Mouse (Mus musculus) embryonic facial prominence, embryonic 14.5 days (tissue): ENCODE data around the gene Bglap. TPM values are rescaled to one million over a fixed set of nuclear protein-coding genes. Genes with fewer than 3 reads are reported as not detected.

Source experiments
- ATAC-seq: fragments of 200-750 bp; cut with Nextera tagmentation; 2 replicates; pipeline ENCODE4 v1.8.0; 2017; ENCODE audit warnings: low read depth, moderate number of reproducible peaks, moderate TSS enrichment
- DNase-seq: peaks from one replicate; pipeline ENCODE4 v3.0.0-alpha.2; 2015; ENCODE audit warnings: low spot score
- H3K27ac ChIP-seq: fragments of 300-500 bp; sonication (generic); replicated peaks from 2 replicates; pipeline ENCODE4 v1.5.1; 2014; ENCODE audit warnings: low read depth, mild to moderate bottlenecking, low read length, moderate library complexity
- H3K27me3 ChIP-seq: fragments of 300-500 bp; sonication (generic); replicated peaks from 2 replicates; pipeline ENCODE4 v1.6.1; 2014; ENCODE audit warnings: low read length; ENCODE audit not compliant: control insufficient read depth, insufficient read depth
- H3K36me3 ChIP-seq: fragments of 300-500 bp; sonication (generic); 2 replicates; pipeline ENCODE4 v1.6.1; 2014; ENCODE audit warnings: low read length, mixed read lengths; ENCODE audit not compliant: control insufficient read depth, insufficient read depth
- H3K4me1 ChIP-seq: fragments of 300-500 bp; sonication (generic); 2 replicates; pipeline ENCODE4 v1.6.1; 2014; ENCODE audit warnings: antibody characterized with exemption, low read length; ENCODE audit not compliant: control insufficient read depth, insufficient read depth
- H3K4me2 ChIP-seq: fragments of 300-500 bp; sonication (generic); 2 replicates; pipeline ENCODE4 v1.6.1; 2014; ENCODE audit warnings: low read depth, mild to moderate bottlenecking, low read length, moderate library complexity, mixed read lengths
- H3K4me3 ChIP-seq: fragments of 300-500 bp; sonication (generic); 2 replicates; pipeline ENCODE4 v1.5.1; 2014; ENCODE audit warnings: low read depth, mild to moderate bottlenecking, low read length
- H3K9ac ChIP-seq: fragments of 300-500 bp; sonication (generic); 2 replicates; pipeline ENCODE4 v1.6.1; 2014; ENCODE audit warnings: low read depth, mild to moderate bottlenecking, low read length, moderate library complexity, mixed read lengths
- H3K9me3 ChIP-seq: fragments of 300-500 bp; sonication (generic); 2 replicates; pipeline ENCODE4 v1.6.1; 2016; ENCODE audit warnings: low read length; ENCODE audit not compliant: control insufficient read depth
- WGBS: fragments of 180-500 bp; shearing (Covaris S2); extraction: QIAGEN DNeasy Blood & Tissue Kit; methylation state at CpG from one replicate; pipeline ENCODE4 v1.1.7; 2014; 5-methylcytosine and 5-hydroxymethylcytosine counted together
- polyA plus RNA-seq: library from polyadenylated mRNA; unstranded; fragments of >200 nt; fragmentation: Nextera tagmentation; extraction: Ambion mirVana; gene quantifications from 2 replicates; pipeline ENCODE4 v1.2.1, GENCODE M21; 2014

Bglap gene
- polyA plus RNA-seq, 1 experiment from 2014 or later, result 33.0 TPM

GRCm38 (mm10) chr3:88350732-88351131 lies 33.5 kb downstream of the Bglap start:
- no peak overlapping the region for H3K4me3 ChIP-seq
- DNase-seq, result no peak
- H3K27me3 ChIP-seq, result no peaks in the 10 kb centered on the region
- H3K27ac ChIP-seq, result no peak overlapping the region
- H3K36me3 ChIP-seq, result peaks cover 98% of the 10 kb centered on the region
- H3K4me2 ChIP-seq, result no peak overlapping the region
- 90% methylated on average over 13 of the region's 13 CpGs for WGBS
- H3K4me1 ChIP-seq, result no peaks in the 10 kb centered on the region
- no peak for ATAC-seq
- no peaks in the 10 kb centered on the region for H3K9me3 ChIP-seq
- no peak overlapping the region for H3K9ac ChIP-seq

GRCm38 (mm10) chr3:88339006-88339405 lies 45.3 kb downstream of the Bglap start:
- no peaks in the 10 kb centered on the region for H3K27me3 ChIP-seq
- WGBS, result 73% methylated on average over 3 of the region's 3 CpGs
- H3K9ac ChIP-seq, result no peak overlapping the region
- no peak overlapping the region for H3K27ac ChIP-seq
- H3K9me3 ChIP-seq, result no peaks in the 10 kb centered on the region
- peaks cover 26% of the 10 kb centered on the region for H3K36me3 ChIP-seq
- no peak overlapping the region for H3K4me2 ChIP-seq
- DNase-seq (no peak), ATAC-seq (no peak)
- H3K4me1 ChIP-seq, result peaks cover 5% of the 10 kb centered on the region; the same call in 1 of the 2 replicates
- no peak overlapping the region for H3K4me3 ChIP-seq

- Histone ChIP-seq H3K9me3 (no peaks in the 10 kb centered on the region), H3K4me1 (peaks cover 5% of the 10 kb centered on the region; the same call in 1 of the 2 replicates), H3K36me3 (peaks cover 19% of the 10 kb centered on the region), H3K27ac (no peak overlapping the region), H3K4me3 (no peak overlapping the region), H3K27me3 (no peaks in the 10 kb centered on the region), H3K4me2 (no peak overlapping the region), H3K9ac (no peak overlapping the region)
- ATAC-seq, result no peak
- no peak for DNase-seq
- 89% methylated on average over 7 of the region's 7 CpGs for WGBS
Measured at GRCm38 (mm10) chr3:88338316-88338715, 45.9 kb downstream of the Bglap start.

GRCm38 (mm10) chr3:88337367-88338020 lies 46.8 kb downstream of the Bglap start:
- Histone ChIP-seq H3K4me1 (peaks cover 5% of the 10 kb centered on the region; the same call in 1 of the 2 replicates), H3K9ac (peak overlapping the region; percentile 28; the same call in 1 of the 2 replicates), H3K27me3 (no peaks in the 10 kb centered on the region), H3K4me3 (peak overlapping the region; percentile 68), H3K4me2 (peak overlapping the region; percentile 63), H3K9me3 (no peaks in the 10 kb centered on the region), H3K27ac (no peak overlapping the region), H3K36me3 (peaks cover 11% of the 10 kb centered on the region)
- no peak for DNase-seq
- 87% methylated on average over 11 of the region's 11 CpGs for WGBS
- no peak for ATAC-seq

- WGBS, result 1% methylated on average over 36 of the region's 66 CpGs
- peak; percentile 95 for ATAC-seq
- H3K27ac ChIP-seq, result peak within 1 kb of the TSS; percentile 87
Measured at GRCm38 (mm10) chr3:88336058-88337013, 47.9 kb downstream of the Bglap start, which contains the start of the genes Tmem79 and Smg5. Tmem79 (minus strand) TSS chr3:88336148. Smg5 (plus strand) TSS chr3:88336260.

GRCm38 (mm10) chr3:88335436-88336053 lies 48.7 kb downstream of the Bglap start:
- Histone ChIP-seq H3K27me3 (no peaks in the 10 kb centered on the region), H3K4me1 (peaks cover 5% of the 10 kb centered on the region; the same call in 1 of the 2 replicates), H3K4me3 (peak overlapping the region; percentile 68), H3K9me3 (no peaks in the 10 kb centered on the region), H3K9ac (peak overlapping the region; percentile 76), H3K27ac (peak overlapping the region; percentile 87), H3K36me3 (no peaks in the 10 kb centered on the region), H3K4me2 (peak overlapping the region; percentile 80)
- ATAC-seq, result peak; percentile 42; the same call in 1 of the 2 replicates
- peak; percentile 25 for DNase-seq
- WGBS, result under 1% methylated on average over 27 of the region's 27 CpGs

More at GRCm38 (mm10) chr3:88336058-88337013, 47.9 kb downstream of the Bglap start, which contains the start of the genes Tmem79 and Smg5:
- DNase-seq, result peak; percentile 98
- Histone ChIP-seq H3K4me3 (peak within 1 kb of the TSS; percentile 68), H3K27me3 (no peaks in the 10 kb centered on the region), H3K9me3 (no peaks in the 10 kb centered on the region), H3K4me1 (peaks cover 5% of the 10 kb centered on the region; the same call in 1 of the 2 replicates), H3K4me2 (peak within 1 kb of the TSS; percentile 80), H3K9ac (peak within 1 kb of the TSS; percentile 76), H3K36me3 (no peaks in the 10 kb centered on the region)

GRCm38 (mm10) chr3:88334902-88335435 lies 49.3 kb downstream of the Bglap start:
- Histone ChIP-seq H3K9ac (peak overlapping the region; percentile 76), H3K27ac (peak overlapping the region; percentile 40; the same call in 1 of the 2 replicates), H3K4me2 (peak overlapping the region; percentile 80), H3K9me3 (no peaks in the 10 kb centered on the region), H3K4me3 (peak overlapping the region; percentile 68), H3K4me1 (peaks cover 5% of the 10 kb centered on the region; the same call in 1 of the 2 replicates), H3K36me3 (0 out of 2 replicates have a peak, but pooled peaks cover under 1% of the 10 kb centered on the region), H3K27me3 (no peaks in the 10 kb centered on the region)
- WGBS, result 29% methylated on average over 3 of the region's 3 CpGs
- DNase-seq (no peak), ATAC-seq (no peak)
